Mouse (Mus musculus) neural tube, embryonic 15.5 days (tissue): Measurements from ENCODE around the gene Them7. TPM values are rescaled to one million over a fixed set of nuclear protein-coding genes. Genes with fewer than 3 reads are reported as not detected.
A peak's percentile ranks its signal among the peaks of the same experiment; 100 is the strongest.

Experiments
- ATAC-seq: fragments of 200-750 bp; cut with Nextera tagmentation; 2 replicates; pipeline ENCODE4 v1.8.0; 2017; ENCODE audit warnings: mild to moderate bottlenecking, moderate TSS enrichment, moderate library complexity; ENCODE audit not compliant: low FRiP score
- H3K27ac ChIP-seq: fragments of 300-500 bp; sonication (generic); replicated peaks from 2 replicates; pipeline ENCODE4 v1.5.1; 2015; ENCODE audit warnings: mild to moderate bottlenecking, inconsistent platforms
- H3K27me3 ChIP-seq: fragments of 300-500 bp; sonication (generic); replicated peaks from 2 replicates; pipeline ENCODE4 v1.6.1; 2015; ENCODE audit warnings: inconsistent platforms
- H3K36me3 ChIP-seq: fragments of 300-500 bp; sonication (generic); 2 replicates; pipeline ENCODE4 v1.6.1; 2015; ENCODE audit warnings: inconsistent platforms
- H3K4me1 ChIP-seq: fragments of 300-500 bp; sonication (generic); 2 replicates; pipeline ENCODE4 v1.6.1; 2015; ENCODE audit warnings: inconsistent platforms
- H3K4me2 ChIP-seq: fragments of 300-500 bp; sonication (generic); 2 replicates; pipeline ENCODE4 v1.6.1; 2015; ENCODE audit warnings: inconsistent platforms, mild to moderate bottlenecking, moderate library complexity
- H3K4me3 ChIP-seq: fragments of 300-500 bp; sonication (generic); replicated peaks from 2 replicates; pipeline ENCODE4 v1.5.1; 2015; ENCODE audit warnings: mild to moderate bottlenecking, inconsistent platforms
- H3K9ac ChIP-seq: fragments of 300-500 bp; sonication (generic); replicated peaks from 2 replicates; pipeline ENCODE4 v1.6.1; 2015; ENCODE audit warnings: mild to moderate bottlenecking, inconsistent platforms
- H3K9me3 ChIP-seq: fragments of 300-500 bp; sonication (generic); replicated peaks from 2 replicates; pipeline ENCODE4 v1.6.1; 2016; ENCODE audit warnings: inconsistent platforms
- WGBS: fragments of 180-500 bp; shearing (Covaris S2); methylation state at CpG from one replicate; pipeline ENCODE4 v1.1.7; 2015; ENCODE audit warnings: mixed read lengths; 5-methylcytosine and 5-hydroxymethylcytosine counted together
- polyA plus RNA-seq: library from polyadenylated mRNA; unstranded; fragments of >200 nt; fragmentation: Nextera tagmentation; extraction: Ambion mirVana; gene quantifications from 2 replicates; pipeline ENCODE4 v1.2.1, GENCODE M21; 2015

Gene Them7
- polyA plus RNA-seq, 1 experiment from 2014 or later, result 0.14 TPM

DNA sequence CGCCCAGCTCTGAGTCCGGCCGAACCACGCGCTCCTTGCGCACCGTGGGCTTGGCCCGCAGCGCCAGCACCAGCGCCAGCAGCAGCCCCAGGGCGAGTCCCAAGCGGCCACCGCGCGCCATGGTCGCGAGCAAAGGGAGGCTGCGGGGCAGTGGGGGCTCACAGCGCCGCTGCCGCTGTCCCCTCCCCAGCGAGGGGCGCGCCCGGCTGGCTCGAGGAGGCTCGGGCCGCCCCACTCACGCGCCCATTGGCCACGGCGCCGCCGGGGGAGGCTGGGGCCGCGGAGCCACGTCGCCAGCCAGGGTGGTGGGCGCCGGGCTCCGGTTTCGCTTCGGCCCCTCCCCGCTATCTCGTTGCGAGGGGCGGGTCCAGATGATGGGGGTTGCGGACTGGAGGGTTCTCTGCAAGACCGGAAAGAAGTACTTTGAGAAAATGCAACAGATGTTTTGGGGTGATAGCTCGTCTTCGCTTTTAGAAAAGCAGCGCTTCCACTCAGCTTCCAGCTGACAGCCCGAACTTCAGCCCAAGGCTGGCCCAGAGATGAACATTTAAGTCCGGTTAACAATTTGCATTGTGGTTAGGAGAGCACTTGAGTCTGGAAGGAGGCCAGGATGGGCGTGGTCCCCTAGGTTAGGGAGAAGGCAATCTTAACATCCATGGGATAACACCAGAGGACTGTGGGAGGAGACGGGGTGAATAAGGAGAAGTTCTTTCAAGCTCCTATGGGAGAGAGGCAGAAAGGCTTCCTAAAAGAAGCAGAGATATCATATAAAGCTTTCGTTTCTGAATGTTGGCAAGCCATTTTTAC is 175.2 kb downstream of the Them7 start, which contains the start of gene Rcn1:
Rcn1 (minus strand) TSS at position 235 of the 807 bp plus-strand sequence.
- H3K27me3 ChIP-seq, result 0 out of 2 replicates have a peak, but pooled peaks cover 4% of the 10 kb centered on the region
- no peaks in the 10 kb centered on the region for H3K36me3 ChIP-seq
- peak; percentile 93 for ATAC-seq
- H3K9ac ChIP-seq, result peak within 1 kb of the TSS; percentile 66
- peak within 1 kb of the TSS; percentile 81 for H3K27ac ChIP-seq
- peaks cover 22% of the 10 kb centered on the region for H3K4me1 ChIP-seq
- no peaks in the 10 kb centered on the region for H3K9me3 ChIP-seq
- under 1% methylated on average over 56 of the region's 57 CpGs for WGBS
- peak within 1 kb of the TSS; percentile 98 for H3K4me2 ChIP-seq
- H3K4me3 ChIP-seq, result peak within 1 kb of the TSS; percentile 57

DNA sequence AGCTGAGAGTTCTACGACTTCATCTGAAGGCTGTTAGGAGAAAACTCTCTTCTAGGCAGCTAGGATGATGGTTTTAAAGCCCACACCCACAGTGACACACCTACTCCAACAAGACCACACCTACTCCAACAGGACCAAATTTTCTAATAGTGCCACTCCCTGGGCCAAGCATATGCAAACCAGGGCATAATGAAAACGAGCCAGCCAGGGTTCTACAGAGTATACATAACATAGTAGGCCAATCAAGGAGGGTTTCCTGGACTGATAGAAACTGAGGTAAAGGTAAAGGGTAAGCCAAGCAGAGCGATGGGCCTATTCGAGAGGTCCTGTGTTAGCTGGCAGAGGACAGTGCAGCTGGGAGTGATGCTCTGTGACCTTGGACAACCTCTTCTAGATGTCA is 176.4 kb downstream of the Them7 start:
- Histone ChIP-seq H3K27me3 (0 out of 2 replicates have a peak, but pooled peaks cover 4% of the 10 kb centered on the region), H3K4me2 (no peak overlapping the region), H3K27ac (no peak overlapping the region), H3K4me1 (peaks cover 22% of the 10 kb centered on the region), H3K9ac (no peak overlapping the region), H3K9me3 (no peaks in the 10 kb centered on the region), H3K4me3 (no peak overlapping the region), H3K36me3 (no peaks in the 10 kb centered on the region)
- ATAC-seq, result no peak
- 94% methylated on average over 4 of the region's 4 CpGs for WGBS

DNA sequence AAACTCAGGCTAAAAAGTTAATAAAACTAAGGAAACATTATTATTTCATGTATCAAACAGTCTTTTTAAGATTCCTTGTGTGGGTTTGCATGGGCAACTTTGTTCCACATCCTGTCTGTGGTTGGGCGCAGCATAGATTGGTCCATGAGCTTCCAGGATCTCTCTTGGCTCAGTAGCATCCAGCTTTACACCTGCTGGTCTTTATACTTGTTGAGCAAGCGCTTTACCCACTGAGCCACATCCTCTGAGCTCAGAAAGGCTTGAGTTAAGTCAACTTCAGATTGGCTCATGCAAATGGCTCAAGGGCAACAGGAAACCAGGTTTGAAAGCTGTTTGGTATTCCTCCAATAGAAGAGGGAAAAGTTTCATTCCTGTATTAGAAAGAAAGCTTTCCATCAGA is 178.1 kb downstream of the Them7 start:
- Histone ChIP-seq H3K27ac (no peak overlapping the region), H3K4me1 (peaks cover 22% of the 10 kb centered on the region), H3K4me2 (no peak overlapping the region), H3K27me3 (0 out of 2 replicates have a peak, but pooled peaks cover 4% of the 10 kb centered on the region), H3K9ac (no peak overlapping the region), H3K4me3 (no peak overlapping the region), H3K36me3 (no peaks in the 10 kb centered on the region), H3K9me3 (no peaks in the 10 kb centered on the region)
- WGBS, result 92% methylated on average over 2 of the region's 2 CpGs
- ATAC-seq, result no peak

DNA sequence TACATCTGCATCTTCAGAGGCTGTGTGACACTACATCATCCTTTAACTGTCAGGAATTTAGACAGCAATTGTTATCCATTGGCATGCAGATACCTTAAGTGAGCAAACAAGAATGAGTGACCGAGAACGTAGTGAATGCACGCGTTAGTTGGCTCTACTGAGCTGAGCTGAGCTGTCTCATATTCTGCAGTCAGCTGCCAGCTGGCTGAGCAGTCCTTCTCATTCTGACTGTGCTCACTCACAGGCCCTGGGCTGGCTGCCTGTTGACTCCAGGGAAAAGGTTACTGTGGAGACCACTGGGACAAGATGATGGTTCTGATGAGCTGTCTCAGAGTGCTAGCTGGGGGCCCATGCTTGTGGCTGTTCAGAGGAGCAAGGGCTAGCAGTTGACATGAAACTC is 184.4 kb downstream of the Them7 start:
- no peaks in the 10 kb centered on the region for H3K9me3 ChIP-seq
- H3K27ac ChIP-seq, result no peak overlapping the region
- no peaks in the 10 kb centered on the region for H3K27me3 ChIP-seq
- H3K4me2 ChIP-seq, result no peak overlapping the region
- no peaks in the 10 kb centered on the region for H3K36me3 ChIP-seq
- H3K4me1 ChIP-seq, result no peaks in the 10 kb centered on the region
- H3K9ac ChIP-seq, result no peak overlapping the region
- H3K4me3 ChIP-seq, result no peak overlapping the region
- no peak for ATAC-seq
- WGBS, result 71% methylated on average over 4 of the region's 4 CpGs

DNA sequence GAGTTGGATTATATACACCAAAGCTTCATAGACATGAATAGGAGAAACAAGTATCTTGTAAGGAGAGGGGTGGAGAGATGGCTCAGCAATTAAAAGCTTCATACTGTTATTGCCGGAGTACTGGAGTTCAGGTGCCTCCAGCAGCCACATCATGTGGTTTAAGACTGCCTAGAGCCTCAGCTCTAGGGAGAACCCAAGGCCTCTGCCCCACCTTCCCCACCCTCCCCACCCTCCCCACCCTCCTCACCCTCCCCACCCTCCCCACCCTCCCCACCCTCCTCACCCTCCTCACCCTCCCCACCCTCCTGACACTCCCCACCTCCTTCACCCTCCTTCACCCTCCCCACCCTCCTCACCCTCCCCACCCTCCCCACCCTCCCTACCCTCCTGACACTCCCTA is 185.1 kb downstream of the Them7 start:
- WGBS, result 88% methylated on average over 1 of the region's 1 CpGs
- no peaks in the 10 kb centered on the region for H3K9me3 ChIP-seq
- H3K4me3 ChIP-seq, result no peak overlapping the region
- no peaks in the 10 kb centered on the region for H3K4me1 ChIP-seq
- H3K4me2 ChIP-seq, result no peak overlapping the region
- H3K9ac ChIP-seq, result no peak overlapping the region
- no peak for ATAC-seq
- H3K36me3 ChIP-seq, result no peaks in the 10 kb centered on the region
- H3K27ac ChIP-seq, result no peak overlapping the region
- no peaks in the 10 kb centered on the region for H3K27me3 ChIP-seq

DNA sequence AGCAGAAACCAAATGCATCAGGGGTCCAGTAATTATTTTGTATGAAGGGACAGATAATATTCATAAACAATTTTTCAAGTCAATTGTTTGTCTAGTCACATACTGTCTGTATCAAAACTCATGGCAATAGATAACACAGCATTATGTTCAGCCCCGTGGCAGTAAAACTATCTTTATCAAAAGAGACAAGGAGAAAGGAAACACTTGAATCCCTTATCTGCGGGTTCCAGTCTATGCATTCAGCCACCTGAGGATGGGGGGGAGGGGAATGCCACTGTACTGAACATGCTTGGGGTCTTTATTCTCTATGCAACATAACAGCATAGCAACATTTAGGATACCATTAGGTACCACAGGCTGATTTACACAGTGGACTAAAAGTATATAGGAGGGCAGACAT is 190.2 kb downstream of the Them7 start:
- Histone ChIP-seq H3K4me2 (no peak overlapping the region), H3K27me3 (no peaks in the 10 kb centered on the region), H3K27ac (no peak overlapping the region), H3K36me3 (no peaks in the 10 kb centered on the region), H3K9me3 (no peaks in the 10 kb centered on the region), H3K4me1 (peaks cover 14% of the 10 kb centered on the region), H3K4me3 (no peak overlapping the region), H3K9ac (no peak overlapping the region)
- WGBS, result 75% methylated on average over 2 of the region's 2 CpGs
- no peak for ATAC-seq

DNA sequence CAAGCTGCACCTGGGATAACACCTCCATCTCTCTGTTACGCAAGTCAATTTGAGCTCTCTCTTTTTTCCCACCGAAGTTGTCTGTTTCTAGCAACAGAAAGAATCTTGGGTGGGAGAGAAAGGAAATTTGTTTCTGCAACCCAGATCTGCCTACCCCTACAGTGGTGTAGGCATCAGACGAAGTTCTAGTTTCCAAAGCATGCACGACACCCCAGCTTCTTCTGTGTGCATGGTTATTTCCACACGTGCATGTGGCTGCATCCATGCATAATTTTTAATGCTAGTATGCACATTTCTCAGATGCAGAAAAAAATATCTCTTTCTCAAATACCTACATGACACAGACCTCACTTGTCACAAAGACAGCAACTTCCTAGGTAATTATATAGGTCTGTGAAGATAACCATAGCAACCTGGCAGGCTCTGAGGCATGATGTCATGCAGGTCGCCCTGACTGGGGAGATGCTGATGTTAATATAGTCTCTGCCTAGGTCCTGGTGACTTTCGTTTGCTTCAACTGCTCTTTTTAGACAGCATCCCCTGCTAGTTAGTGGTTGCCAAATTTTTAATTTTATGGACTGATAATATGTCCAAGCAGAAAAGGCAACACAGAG is 192.0 kb downstream of the Them7 start:
- H3K4me1 ChIP-seq, result peaks cover 14% of the 10 kb centered on the region
- H3K36me3 ChIP-seq, result no peaks in the 10 kb centered on the region
- H3K27ac ChIP-seq, result no peak overlapping the region
- H3K9ac ChIP-seq, result no peak overlapping the region
- H3K4me3 ChIP-seq, result no peak overlapping the region
- H3K27me3 ChIP-seq, result no peaks in the 10 kb centered on the region
- ATAC-seq, result peak; percentile 55; the same call in 1 of the 2 replicates
- H3K4me2 ChIP-seq, result no peak overlapping the region
- H3K9me3 ChIP-seq, result no peaks in the 10 kb centered on the region
- 67% methylated on average over 7 of the region's 7 CpGs for WGBS

DNA sequence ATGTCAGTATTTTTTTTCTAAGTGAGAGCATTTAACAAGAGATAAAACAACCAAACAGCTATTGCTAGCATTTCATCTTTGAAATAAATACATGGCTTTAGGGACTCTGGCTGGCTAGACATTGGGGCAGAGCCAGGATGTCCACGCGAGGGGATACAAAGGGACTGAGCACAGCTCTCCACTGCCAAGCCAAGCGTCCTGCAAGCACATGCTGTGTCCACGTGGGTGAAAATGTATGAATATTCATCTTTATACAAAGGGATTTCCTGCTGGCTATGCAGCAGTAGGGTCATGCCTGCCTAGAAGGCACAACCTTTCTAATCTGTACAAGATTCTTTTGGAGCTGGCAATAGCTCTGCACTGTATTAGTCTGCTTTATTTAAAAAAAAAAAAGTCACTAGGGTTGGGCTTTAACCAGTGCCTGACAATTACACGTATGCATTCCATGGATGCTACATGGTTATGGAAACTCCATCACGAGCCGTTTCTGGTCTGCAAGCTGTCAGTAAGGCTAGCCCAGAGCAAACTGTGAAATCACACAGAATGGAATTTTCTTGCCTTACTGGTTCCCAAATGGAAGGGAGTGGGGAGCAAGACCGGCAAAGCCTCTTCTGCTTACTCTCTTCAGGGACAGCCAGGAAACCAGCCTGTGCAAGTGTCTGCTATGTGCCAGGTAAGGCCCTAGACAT is 192.7 kb downstream of the Them7 start:
- H3K9me3 ChIP-seq, result no peaks in the 10 kb centered on the region
- no peak overlapping the region for H3K27ac ChIP-seq
- H3K9ac ChIP-seq, result no peak overlapping the region
- no peak overlapping the region for H3K4me3 ChIP-seq
- H3K27me3 ChIP-seq, result no peaks in the 10 kb centered on the region
- no peak overlapping the region for H3K4me2 ChIP-seq
- ATAC-seq, result 0 out of 2 replicates have a peak, but pooled peaks have one; percentile 42
- H3K36me3 ChIP-seq, result no peaks in the 10 kb centered on the region
- H3K4me1 ChIP-seq, result peaks cover 14% of the 10 kb centered on the region
- WGBS, result 34% methylated on average over 8 of the region's 8 CpGs

DNA sequence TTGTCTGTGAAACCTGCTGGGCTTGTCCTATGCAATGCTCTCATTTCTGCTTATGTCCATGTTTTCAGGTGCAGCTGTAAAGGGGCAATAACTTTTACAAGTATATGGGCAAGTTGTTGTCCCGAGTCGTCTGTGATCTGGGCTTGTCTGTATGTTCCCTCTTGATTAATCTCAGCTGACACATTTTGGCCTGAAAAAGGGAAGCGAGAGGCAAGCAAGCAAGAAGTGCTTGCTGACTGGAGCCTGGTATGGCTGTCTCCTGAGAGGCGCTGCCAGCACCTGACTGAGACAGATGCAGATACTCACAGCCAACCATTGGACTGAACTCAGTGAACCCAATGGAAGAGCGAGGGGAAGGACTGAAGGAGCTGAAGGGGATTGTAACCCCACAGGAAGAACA is 193.5 kb downstream of the Them7 start:
- no peak for ATAC-seq
- Histone ChIP-seq H3K4me1 (peaks cover 14% of the 10 kb centered on the region), H3K4me2 (no peak overlapping the region)

DNA sequence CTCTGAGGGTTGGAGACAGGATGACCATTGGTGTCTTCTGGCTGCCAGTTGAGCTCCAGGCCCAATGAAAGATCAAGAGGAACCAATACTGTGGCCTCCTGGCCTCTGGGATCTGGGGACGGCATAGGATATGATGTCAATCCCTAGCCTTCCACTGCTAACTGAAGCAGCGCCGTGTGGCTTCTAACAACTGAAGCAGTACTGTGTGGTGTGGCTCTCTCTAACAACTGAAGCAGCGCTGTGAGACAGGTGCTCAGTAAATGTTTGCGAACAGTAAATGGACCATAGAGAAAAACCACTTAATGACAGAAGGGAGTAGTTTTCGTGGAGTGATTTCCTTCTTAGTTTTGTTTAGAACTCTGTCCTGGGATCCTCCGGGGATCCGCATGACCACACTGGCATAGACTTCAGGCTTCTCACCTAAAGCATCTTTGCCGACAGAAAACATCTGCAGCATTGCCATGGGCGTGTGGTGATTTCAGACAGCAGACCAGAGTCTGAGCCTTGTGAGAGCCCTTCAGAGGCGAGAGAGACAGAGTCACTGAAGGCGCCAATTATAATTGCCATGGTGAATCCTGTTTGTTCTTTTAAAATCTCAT is 194.6 kb downstream of the Them7 start:
- no peak overlapping the region for H3K27ac ChIP-seq
- H3K9me3 ChIP-seq, result no peaks in the 10 kb centered on the region
- no peak overlapping the region for H3K4me3 ChIP-seq
- no peaks in the 10 kb centered on the region for H3K36me3 ChIP-seq
- no peak for ATAC-seq
- no peak overlapping the region for H3K4me2 ChIP-seq
- H3K4me1 ChIP-seq, result peaks cover 14% of the 10 kb centered on the region
- H3K27me3 ChIP-seq, result no peaks in the 10 kb centered on the region
- WGBS, result 87% methylated on average over 12 of the region's 12 CpGs
- H3K9ac ChIP-seq, result no peak overlapping the region

More for the DNA sequence above, 193.5 kb downstream of the Them7 start:
- H3K4me3 ChIP-seq, result no peak overlapping the region
- H3K27ac ChIP-seq, result no peak overlapping the region
- no peaks in the 10 kb centered on the region for H3K36me3 ChIP-seq
- H3K27me3 ChIP-seq, result no peaks in the 10 kb centered on the region
- 77% methylated on average over 5 of the region's 5 CpGs for WGBS
- no peak overlapping the region for H3K9ac ChIP-seq
- no peaks in the 10 kb centered on the region for H3K9me3 ChIP-seq

DNA sequence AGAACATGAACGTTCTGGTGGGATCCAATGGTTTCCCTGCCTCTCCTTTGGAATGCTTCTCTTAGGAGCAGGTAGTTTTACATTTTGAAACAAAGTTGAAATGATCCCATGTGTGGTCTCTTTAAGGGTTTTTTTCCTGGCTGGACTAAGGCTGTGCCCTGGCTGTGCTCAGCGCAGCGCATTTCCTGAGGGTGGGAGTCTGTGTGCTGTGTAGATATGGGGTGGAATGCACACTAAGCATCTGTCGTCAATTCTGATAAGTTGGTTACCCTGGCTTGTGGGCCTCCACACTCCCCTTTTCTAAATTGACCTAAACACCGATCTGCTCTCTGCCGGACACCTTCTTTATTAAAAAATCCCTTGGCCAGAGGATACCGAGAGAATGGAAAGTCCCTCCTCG is 203.3 kb downstream of the Them7 start:
- no peak for ATAC-seq
- Histone ChIP-seq H3K9me3 (no peaks in the 10 kb centered on the region), H3K27ac (no peak overlapping the region), H3K4me1 (no peaks in the 10 kb centered on the region), H3K36me3 (no peaks in the 10 kb centered on the region), H3K9ac (no peak overlapping the region), H3K4me3 (no peak overlapping the region), H3K4me2 (no peak overlapping the region), H3K27me3 (peaks cover 12% of the 10 kb centered on the region)
- WGBS, result 85% methylated on average over 8 of the region's 8 CpGs
